Mouse (Mus musculus): ENCODE measurements around the gene Tmcc1. TPM values are rescaled to one million over a fixed set of nuclear protein-coding genes. Genes with fewer than 3 reads are reported as not detected.
"Not testable (repeated sequence)": the region's sequence is repeated elsewhere in the genome, so short reads cannot be mapped to it uniquely, and the experiment has no call there.

Gene Tmcc1
- polyA plus RNA-seq, 1 experiment: 48.7 TPM

DNA sequence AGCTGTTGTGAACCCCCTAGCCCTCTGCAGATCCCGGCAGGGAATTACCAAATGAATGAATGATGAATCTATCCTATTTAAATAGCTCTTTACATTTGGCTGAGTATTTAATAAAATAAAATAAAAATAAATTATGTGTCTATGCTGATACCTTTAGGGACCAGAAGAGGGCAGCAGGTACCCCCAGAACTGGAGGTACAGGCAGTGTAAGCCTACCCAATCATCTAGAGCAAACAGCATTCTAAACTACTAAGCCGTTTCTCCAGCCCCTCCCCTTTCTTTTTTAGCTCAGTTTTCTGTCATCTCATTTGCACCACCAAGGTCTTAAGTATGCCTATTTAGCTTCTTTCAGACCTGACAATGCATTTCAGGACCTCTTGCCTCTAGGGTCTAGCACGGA lies 4.9 kb upstream of the Tmcc1 start:
- TF ChIP-seq POLR2A (IDR thresholded peaks at IDR 0.05; ENCODE audit: extremely low read depth, insufficient read depth, low read length): no peak
- peak; percentile 55 for TF ChIP-seq CTCF (IDR thresholded peaks at IDR 0.05; ENCODE audit: extremely low read depth, insufficient read depth, low read length)
- Histone ChIP-seq H3K4me1 (ENCODE audit: control insufficient read depth, insufficient read depth, low read length) (peaks cover 1% of the 10 kb centered on the region; the same call in 1 of the 2 replicates), H3K4me3 (ENCODE audit: insufficient read depth, low read length) (no peak overlapping the region), H3K27ac (ENCODE audit: insufficient read depth, low read length) (no peak overlapping the region)

DNA sequence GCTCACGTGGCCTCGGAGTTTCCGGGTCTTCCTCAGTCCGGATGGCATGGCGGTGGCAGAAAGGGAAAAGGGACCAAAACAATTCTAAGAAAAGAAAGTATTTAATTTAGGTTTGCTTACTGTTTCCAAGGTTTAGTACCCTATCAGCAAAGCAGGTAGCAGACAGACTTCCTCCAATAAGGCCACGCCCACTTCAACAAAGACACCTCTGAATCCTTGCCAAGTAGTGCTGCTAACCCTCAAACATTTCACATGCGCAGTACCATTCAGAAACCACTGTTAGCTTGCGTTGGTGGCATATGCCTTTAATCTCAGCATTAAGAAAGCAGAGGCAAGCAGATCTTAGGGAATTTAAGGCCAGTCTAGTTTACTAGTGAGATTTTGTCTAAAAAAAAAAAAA lies 2.5 kb upstream of the Tmcc1 start:
- TF ChIP-seq POLR2A (IDR thresholded peaks at IDR 0.05; ENCODE audit: extremely low read depth, insufficient read depth, low read length): no peak
- no peak for TF ChIP-seq CTCF (IDR thresholded peaks at IDR 0.05; ENCODE audit: extremely low read depth, insufficient read depth, low read length)
- no peak overlapping the region for H3K27ac ChIP-seq (ENCODE audit: insufficient read depth, low read length)
- peaks cover 1% of the 10 kb centered on the region; the same call in 1 of the 2 replicates for H3K4me1 ChIP-seq (ENCODE audit: control insufficient read depth, insufficient read depth, low read length)
- H3K4me3 ChIP-seq (ENCODE audit: insufficient read depth, low read length): no peak overlapping the region

DNA sequence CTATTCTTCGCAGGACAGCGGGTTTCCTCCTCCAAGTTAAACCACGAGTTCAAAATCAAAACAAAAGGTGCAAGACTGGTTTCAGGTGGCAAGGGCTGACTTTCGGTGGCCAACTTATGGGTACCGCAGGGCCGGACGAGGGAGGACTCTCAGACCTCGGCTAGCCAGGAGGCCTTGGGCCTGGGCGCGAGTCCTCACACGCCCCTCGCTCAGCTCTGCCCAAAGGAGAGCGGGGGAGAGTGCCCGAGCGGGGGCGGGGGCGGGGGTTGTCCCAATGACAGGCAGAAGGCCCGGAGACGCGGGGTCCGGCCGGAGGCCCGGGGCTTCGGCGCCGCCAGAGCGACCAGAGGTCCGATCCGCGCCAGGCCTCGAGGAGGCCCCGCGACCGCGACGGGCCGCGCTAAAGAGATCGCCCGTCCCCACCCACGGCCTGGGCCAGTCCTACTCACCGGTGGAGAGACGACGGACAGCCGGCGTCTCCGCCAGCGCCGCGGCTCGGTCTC lies 426 bp downstream of the Tmcc1 start:
- H3K27ac ChIP-seq (ENCODE audit: insufficient read depth, low read length): no peak overlapping the region; the same call in 1 of the 2 replicates
- TF ChIP-seq POLR2A (IDR thresholded peaks at IDR 0.05; ENCODE audit: extremely low read depth, insufficient read depth, low read length) (no peak), CTCF (IDR thresholded peaks at IDR 0.05; ENCODE audit: extremely low read depth, insufficient read depth, low read length) (no peak)
- H3K4me3 ChIP-seq (ENCODE audit: insufficient read depth, low read length): peak overlapping the region; percentile 62
- H3K4me1 ChIP-seq (ENCODE audit: control insufficient read depth, insufficient read depth, low read length): peaks cover 4% of the 10 kb centered on the region

DNA sequence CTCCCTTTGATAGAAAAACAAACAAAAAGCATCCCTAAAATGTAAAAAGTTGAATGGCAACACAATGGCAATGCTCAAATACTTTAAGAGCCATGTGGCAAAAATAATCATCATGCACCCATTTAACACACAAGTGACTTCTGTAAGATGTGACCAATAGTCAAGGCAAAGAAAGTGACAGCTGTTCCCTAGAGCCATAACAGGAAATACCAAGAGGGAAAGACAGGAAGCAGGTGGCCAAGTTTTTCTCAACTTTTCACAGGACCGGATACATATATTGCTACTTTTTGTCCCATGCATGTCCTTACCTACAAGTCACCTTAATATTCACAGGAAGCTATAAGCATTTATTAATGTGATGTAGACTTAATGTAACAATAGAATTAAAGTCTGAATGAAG lies 3.9 kb downstream of the Tmcc1 start:
- peaks cover 4% of the 10 kb centered on the region for H3K4me1 ChIP-seq (ENCODE audit: control insufficient read depth, insufficient read depth, low read length)
- no peak overlapping the region for H3K4me3 ChIP-seq (ENCODE audit: insufficient read depth, low read length)
- no peak overlapping the region for H3K27ac ChIP-seq (ENCODE audit: insufficient read depth, low read length)
- TF ChIP-seq POLR2A (IDR thresholded peaks at IDR 0.05; ENCODE audit: extremely low read depth, insufficient read depth, low read length): no peak
- no peak for TF ChIP-seq CTCF (IDR thresholded peaks at IDR 0.05; ENCODE audit: extremely low read depth, insufficient read depth, low read length)

DNA sequence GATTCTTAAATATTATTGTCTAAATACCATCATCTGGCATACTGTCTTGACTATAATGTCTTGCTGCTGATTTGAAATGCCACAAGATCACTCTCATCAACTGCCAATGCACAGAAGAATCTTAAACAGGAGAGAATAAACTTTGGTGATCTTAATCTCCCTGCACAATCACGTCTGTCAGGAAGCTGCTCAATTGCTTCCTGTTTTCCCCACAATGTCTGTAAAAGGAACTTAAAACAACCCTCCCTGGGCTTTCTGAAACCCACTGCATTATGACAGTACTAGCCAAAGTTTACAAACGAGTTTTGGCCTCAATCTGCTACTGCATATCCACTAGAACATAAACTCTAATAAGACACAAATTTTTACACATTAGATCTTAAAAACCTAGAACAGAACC lies 6.8 kb downstream of the Tmcc1 start:
- Histone ChIP-seq H3K27ac (ENCODE audit: insufficient read depth, low read length) (no peak overlapping the region), H3K4me1 (ENCODE audit: control insufficient read depth, insufficient read depth, low read length) (peaks cover 5% of the 10 kb centered on the region)
- TF ChIP-seq POLR2A (IDR thresholded peaks at IDR 0.05; ENCODE audit: extremely low read depth, insufficient read depth, low read length): no peak
- no peak for TF ChIP-seq CTCF (IDR thresholded peaks at IDR 0.05; ENCODE audit: extremely low read depth, insufficient read depth, low read length)

DNA sequence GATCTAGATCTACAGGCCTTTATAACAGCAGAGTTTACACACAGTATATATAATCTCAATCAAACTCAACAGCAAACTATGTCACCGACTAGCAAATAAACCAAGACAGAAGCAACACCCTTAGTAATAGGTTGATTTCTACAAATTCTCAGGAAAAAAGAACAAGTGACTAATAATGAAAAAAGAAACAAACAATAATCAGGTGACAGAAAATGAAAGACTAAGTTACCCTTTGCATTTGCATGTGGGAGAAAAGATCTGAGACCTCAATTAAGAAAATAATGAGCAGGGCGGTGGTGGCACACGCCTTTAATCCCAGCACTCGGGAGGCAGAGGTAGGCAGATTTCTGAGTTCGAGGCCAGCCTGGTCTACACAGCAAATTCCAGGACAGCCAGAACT lies 9.8 kb downstream of the Tmcc1 start:
- TF ChIP-seq POLR2A (IDR thresholded peaks at IDR 0.05; ENCODE audit: extremely low read depth, insufficient read depth, low read length): no peak
- no peak for TF ChIP-seq CTCF (IDR thresholded peaks at IDR 0.05; ENCODE audit: extremely low read depth, insufficient read depth, low read length)
- Histone ChIP-seq H3K27ac (ENCODE audit: insufficient read depth, low read length) (no peak overlapping the region), H3K4me1 (ENCODE audit: control insufficient read depth, insufficient read depth, low read length) (peaks cover 2% of the 10 kb centered on the region; the same call in 1 of the 2 replicates), H3K4me3 (ENCODE audit: insufficient read depth, low read length) (no peak overlapping the region)

More for the DNA sequence above, 6.8 kb downstream of the Tmcc1 start:
- no peak overlapping the region for H3K4me3 ChIP-seq (ENCODE audit: insufficient read depth, low read length)

DNA sequence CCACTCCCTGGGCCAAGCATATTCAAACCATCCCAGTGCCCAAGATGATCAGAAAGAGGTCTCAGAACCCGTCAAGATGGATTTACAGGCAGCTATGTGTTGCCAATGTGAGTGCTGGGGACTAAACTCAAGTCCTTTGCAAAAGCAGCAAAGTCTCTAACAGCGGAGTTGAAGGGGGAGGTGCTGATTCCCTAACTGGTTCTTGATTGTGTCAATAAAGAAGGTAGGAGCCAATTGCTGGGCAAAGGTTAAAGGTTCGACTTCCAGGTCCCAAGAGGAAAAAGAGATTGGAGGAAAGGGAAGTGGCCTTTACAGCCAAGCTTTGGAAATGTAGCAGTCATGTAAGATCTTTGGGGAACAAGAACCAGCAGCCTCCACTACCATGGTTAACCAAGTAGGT lies 12.6 kb downstream of the Tmcc1 start:
- Histone ChIP-seq H3K4me1 (ENCODE audit: control insufficient read depth, insufficient read depth, low read length) (peaks cover 2% of the 10 kb centered on the region; the same call in 1 of the 2 replicates), H3K4me3 (ENCODE audit: insufficient read depth, low read length) (no peak overlapping the region), H3K27ac (ENCODE audit: insufficient read depth, low read length) (no peak overlapping the region)
- TF ChIP-seq CTCF (IDR thresholded peaks at IDR 0.05; ENCODE audit: extremely low read depth, insufficient read depth, low read length): no peak
- TF ChIP-seq POLR2A (IDR thresholded peaks at IDR 0.05; ENCODE audit: extremely low read depth, insufficient read depth, low read length): no peak

DNA sequence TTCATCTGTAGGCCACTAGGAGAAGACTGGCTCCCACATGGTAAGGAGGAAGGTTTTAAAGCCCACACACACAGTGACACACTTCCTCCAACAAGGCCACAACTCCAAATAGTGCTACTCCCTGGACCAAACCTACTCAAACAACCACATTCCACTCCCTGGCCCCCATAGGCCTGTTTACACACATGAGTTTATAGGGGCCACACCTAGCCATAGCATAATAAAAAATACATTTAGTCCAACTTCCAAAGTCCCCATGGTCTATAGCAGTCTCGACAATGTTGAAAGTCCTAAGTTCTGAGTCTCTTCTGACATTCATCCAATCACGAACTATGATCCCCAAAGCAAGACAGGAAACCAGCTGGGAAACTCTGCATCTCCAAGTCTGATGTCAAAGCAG lies 14.9 kb downstream of the Tmcc1 start:
- TF ChIP-seq POLR2A (IDR thresholded peaks at IDR 0.05; ENCODE audit: extremely low read depth, insufficient read depth, low read length) (no peak), CTCF (IDR thresholded peaks at IDR 0.05; ENCODE audit: extremely low read depth, insufficient read depth, low read length) (no peak)
- Histone ChIP-seq H3K27ac (ENCODE audit: insufficient read depth, low read length) (no peak overlapping the region), H3K4me3 (ENCODE audit: insufficient read depth, low read length) (no peak overlapping the region), H3K4me1 (ENCODE audit: control insufficient read depth, insufficient read depth, low read length) (peaks cover 2% of the 10 kb centered on the region; the same call in 1 of the 2 replicates)

DNA sequence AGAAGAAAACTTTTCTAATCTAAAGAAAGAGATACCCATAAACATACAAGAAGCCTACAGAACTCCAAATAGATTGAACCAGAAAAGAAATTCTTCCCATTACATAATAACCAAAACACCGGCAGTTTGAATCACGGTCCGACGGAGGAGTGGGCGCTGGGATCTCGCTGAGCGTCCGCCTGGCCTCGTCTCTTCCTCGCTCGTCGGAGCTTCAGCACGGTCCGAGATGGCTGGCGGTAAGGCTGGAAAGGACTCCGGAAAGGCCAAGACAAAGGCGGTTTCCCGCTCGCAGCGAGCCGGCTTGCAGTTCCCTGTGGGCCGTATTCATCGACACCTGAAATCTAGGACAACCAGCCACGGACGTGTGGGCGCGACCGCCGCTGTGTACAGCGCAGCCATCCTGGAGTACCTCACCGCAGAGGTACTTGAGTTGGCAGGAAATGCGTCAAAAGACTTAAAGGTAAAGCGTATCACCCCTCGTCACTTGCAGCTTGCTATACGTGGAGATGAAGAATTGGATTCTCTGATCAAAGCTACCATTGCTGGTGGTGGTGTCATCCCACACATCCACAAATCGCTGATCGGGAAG lies 19.7 kb downstream of the Tmcc1 start:
- H3K4me3 ChIP-seq (ENCODE audit: insufficient read depth, low read length); H3K4me1 ChIP-seq (ENCODE audit: control insufficient read depth, insufficient read depth, low read length); H3K27ac ChIP-seq (ENCODE audit: insufficient read depth, low read length): not testable (repeated sequence)

DNA sequence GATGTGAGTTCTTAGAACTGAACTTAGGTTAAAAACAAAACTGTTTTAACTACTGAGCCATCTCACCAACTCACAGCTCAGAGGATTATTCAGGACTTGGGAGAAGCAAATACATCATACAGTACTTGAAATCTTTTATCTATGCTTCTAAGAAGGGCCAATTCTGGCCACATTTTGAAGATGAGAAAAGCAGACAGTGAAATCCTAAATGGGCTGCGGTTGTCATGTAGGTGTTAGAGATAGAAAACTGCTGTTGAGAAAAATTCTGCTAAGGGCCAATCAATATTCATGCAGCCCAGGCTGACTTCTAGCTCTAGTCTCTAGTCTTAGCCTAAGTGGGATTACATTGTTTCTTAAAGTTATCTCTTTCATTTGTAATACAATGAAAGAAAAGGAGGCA lies 26.9 kb downstream of the Tmcc1 start:
- Histone ChIP-seq H3K4me3 (ENCODE audit: insufficient read depth, low read length) (no peak overlapping the region), H3K4me1 (ENCODE audit: control insufficient read depth, insufficient read depth, low read length) (no peaks in the 10 kb centered on the region; the same call in 1 of the 2 replicates), H3K27ac (ENCODE audit: insufficient read depth, low read length) (no peak overlapping the region)
- no peak for TF ChIP-seq CTCF (IDR thresholded peaks at IDR 0.05; ENCODE audit: extremely low read depth, insufficient read depth, low read length)
- no peak for TF ChIP-seq POLR2A (IDR thresholded peaks at IDR 0.05; ENCODE audit: extremely low read depth, insufficient read depth, low read length)
